Mouse (Mus musculus) spleen, adult 18-20 months (tissue): ENCODE data around the gene Gm10031.

Experiments used
- DNase-seq, 2 experiments: peaks; one replicate each; pipeline ENCODE4 v3.0.0; 2022; ENCODE audit warnings: mixed read lengths in 2 of 2

Gene Gm10031

GRCm38 (mm10) chr1:156558024-156558930 is 34.5 kb downstream of the Gm10031 start, which contains the start of gene Abl2:
Gene Abl2, plus strand, starts transcription at chr1:156558786.
- DNase-seq, result peak; percentile 83 to 89

- peak; percentile 21 to 49 for DNase-seq
Observed at GRCm38 (mm10) chr1:156558950-156559640, 35.3 kb downstream of the Gm10031 start.

- DNase-seq, result no peak
Observed at GRCm38 (mm10) chr1:156559641-156560020, 35.8 kb downstream of the Gm10031 start.

GRCm38 (mm10) chr1:156560500-156560899 is 36.7 kb downstream of the Gm10031 start:
- DNase-seq, result no peak

- no peak for DNase-seq
Observed at GRCm38 (mm10) chr1:156565328-156565727, 41.5 kb downstream of the Gm10031 start.

GRCm38 (mm10) chr1:156566132-156566531 is 42.3 kb downstream of the Gm10031 start:
- DNase-seq, result peak in 1 of 2 experiments; percentile 23

GRCm38 (mm10) chr1:156569615-156570014 is 45.8 kb downstream of the Gm10031 start:
- no peak for DNase-seq

GRCm38 (mm10) chr1:156572952-156573351 is 49.1 kb downstream of the Gm10031 start:
- DNase-seq, result no peak
